Mouse (Mus musculus): ENCODE measurements around the gene Cog5. TPM values are rescaled to one million over a fixed set of nuclear protein-coding genes. Genes with fewer than 3 reads are reported as not detected.
A peak's percentile ranks its signal among the peaks of the same experiment; 100 is the strongest.
"Not testable (repeated sequence)": the region's sequence is repeated elsewhere in the genome, so short reads cannot be mapped to it uniquely, and the experiment has no call there.

The Cog5 gene
- 10 to 100 TPM; 37.4 to 43.5 TPM for total RNA-seq (2021)

GRCm38 (mm10) chr12:31654197-31654964, at the start of gene Cog5, which contains the start of gene Dus4l:
Cog5 (plus strand) TSS chr12:31654869.
Dus4l (minus strand) TSS chr12:31654826.
- DNase-seq (ENCODE audit: low spot score in 2 of 2), result peak; percentile 98
- intact Hi-C loops (cut with DNase I), result loop anchor here (2.0 to 5.0 kb wide), 3 partner anchors 20 to 273 kb away; partner anchors contain the start of gene Bcap29

- no peak for DNase-seq (ENCODE audit: low spot score in 2 of 2)
- intact Hi-C loops (cut with DNase I), result no loop called here
Observed at GRCm38 (mm10) chr12:31604894-31605293, 49.8 kb upstream of the Cog5 start.

- no peak for DNase-seq (ENCODE audit: low spot score in 2 of 2)
- intact Hi-C loops (cut with DNase I), result no loop called here
Observed at GRCm38 (mm10) chr12:31608138-31608537, 46.5 kb upstream of the Cog5 start.

- no peak for DNase-seq (ENCODE audit: low spot score in 2 of 2)
- intact Hi-C loops (cut with DNase I), result no loop called here
Observed at GRCm38 (mm10) chr12:31613353-31613752, 41.3 kb upstream of the Cog5 start.

GRCm38 (mm10) chr12:31620106-31620505, 34.6 kb upstream of the Cog5 start:
- intact Hi-C loops (cut with DNase I), result no loop called here
- no peak for DNase-seq (ENCODE audit: low spot score in 2 of 2)

GRCm38 (mm10) chr12:31625016-31625415, 29.7 kb upstream of the Cog5 start:
- intact Hi-C loops (cut with DNase I), result no loop called here
- no peak for DNase-seq (ENCODE audit: low spot score in 2 of 2)

GRCm38 (mm10) chr12:31628396-31628795, 26.3 kb upstream of the Cog5 start:
- intact Hi-C loops (cut with DNase I); DNase-seq (ENCODE audit: low spot score in 2 of 2): not testable (repeated sequence)

GRCm38 (mm10) chr12:31633970-31634342, 20.7 kb upstream of the Cog5 start:
- intact Hi-C loops (cut with DNase I), result loop anchor here (1.0 to 5.0 kb wide), 3 partner anchors 21 to 293 kb away; partner anchors contain the start of genes Cbll1, Cog5 and Dus4l
- peak in 1 of 2 experiments; percentile 28 for DNase-seq (ENCODE audit: low spot score in 2 of 2)

- DNase-seq (ENCODE audit: low spot score in 2 of 2), result peak; percentile 56 to 75
- intact Hi-C loops (cut with DNase I), result loop anchor here (1.0 to 5.0 kb wide), 3 partner anchors 20 to 293 kb away; partner anchors contain the start of genes Cbll1, Cog5 and Dus4l
Observed at GRCm38 (mm10) chr12:31634343-31635239, 20.1 kb upstream of the Cog5 start, which contains the start of gene Bcap29. Bcap29 (minus strand) TSS chr12:31634658.

- intact Hi-C loops (cut with DNase I), result loop anchor here (2.0 kb wide), 1 partner anchor 20 kb away; the partner anchor contains the start of genes Cog5 and Dus4l
- DNase-seq (ENCODE audit: low spot score in 2 of 2), result no peak
Observed at GRCm38 (mm10) chr12:31635240-31635607, 19.4 kb upstream of the Cog5 start.

GRCm38 (mm10) chr12:31653611-31654010, 1.1 kb upstream of the Cog5 start:
- no peak for DNase-seq (ENCODE audit: low spot score in 2 of 2)
- intact Hi-C loops (cut with DNase I), result loop anchor here (2.0 to 5.0 kb wide), 3 partner anchors 19 to 274 kb away; partner anchors contain the start of gene Bcap29

- DNase-seq (ENCODE audit: low spot score in 2 of 2), result no peak
- intact Hi-C loops (cut with DNase I), result loop anchor here (2.0 to 5.0 kb wide), 3 partner anchors 20 to 272 kb away; partner anchors contain the start of gene Bcap29
Observed at GRCm38 (mm10) chr12:31654965-31655477, 352 bp downstream of the Cog5 start.

- no peak for DNase-seq (ENCODE audit: low spot score in 2 of 2)
- intact Hi-C loops (cut with DNase I), result no loop called here
Observed at GRCm38 (mm10) chr12:31656841-31657240, 2.2 kb downstream of the Cog5 start.

GRCm38 (mm10) chr12:31665999-31666398, 11.3 kb downstream of the Cog5 start:
- DNase-seq (ENCODE audit: low spot score in 2 of 2), result no peak
- intact Hi-C loops (cut with DNase I), result no loop called here

- intact Hi-C loops (cut with DNase I), result no loop called here
- DNase-seq (ENCODE audit: low spot score in 2 of 2), result no peak
Observed at GRCm38 (mm10) chr12:31667187-31667586, 12.5 kb downstream of the Cog5 start.

GRCm38 (mm10) chr12:31686679-31687078, 32.0 kb downstream of the Cog5 start:
- no peak for DNase-seq (ENCODE audit: low spot score in 2 of 2)
- intact Hi-C loops (cut with DNase I), result no loop called here

- no peak for DNase-seq (ENCODE audit: low spot score in 2 of 2)
- intact Hi-C loops (cut with DNase I), result no loop called here
Observed at GRCm38 (mm10) chr12:31693278-31693677, 38.6 kb downstream of the Cog5 start.

- DNase-seq (ENCODE audit: low spot score in 2 of 2), result no peak
- intact Hi-C loops (cut with DNase I), result loop anchor here (10.0 kb wide), 1 partner anchor 326 kb away; no protein-coding TSS in a partner anchor
Observed at GRCm38 (mm10) chr12:31700623-31701347, 46.1 kb downstream of the Cog5 start.

GRCm38 (mm10) chr12:31701411-31701810, 46.7 kb downstream of the Cog5 start:
- intact Hi-C loops (cut with DNase I), result loop anchor here (10.0 kb wide), 1 partner anchor 327 kb away; no protein-coding TSS in a partner anchor
- no peak for DNase-seq (ENCODE audit: low spot score in 2 of 2)
